Mouse (Mus musculus) limb, embryonic 11.5 days (tissue): ENCODE measurements around the gene Ttll11. TPM values are rescaled to one million over a fixed set of nuclear protein-coding genes. Genes with fewer than 3 reads are reported as not detected.
A peak's percentile ranks its signal among the peaks of the same experiment; 100 is the strongest.

ENCODE experiments used
- ATAC-seq: fragments of 200-750 bp; cut with Nextera tagmentation; 2 replicates; pipeline ENCODE4 v1.8.0; 2017; ENCODE audit warnings: low read depth; ENCODE audit not compliant: insufficient number of reproducible peaks, low FRiP score, low TSS enrichment
- DNase-seq: peaks from one replicate; pipeline ENCODE4 v3.0.0-alpha.2; 2015; ENCODE audit warnings: low spot score
- H3K27ac ChIP-seq: fragments of 300-500 bp; sonication (generic); replicated peaks from 2 replicates; pipeline ENCODE4 v1.5.1; 2014; ENCODE audit warnings: low read depth, mild to moderate bottlenecking, low read length
- H3K27me3 ChIP-seq: fragments of 300-500 bp; sonication (generic); 2 replicates; pipeline ENCODE4 v1.6.1; 2014; ENCODE audit warnings: mild to moderate bottlenecking, low read length, mixed read lengths; ENCODE audit not compliant: control insufficient read depth, insufficient read depth
- H3K36me3 ChIP-seq: fragments of 300-500 bp; sonication (generic); 2 replicates; pipeline ENCODE4 v1.6.1; 2014; ENCODE audit warnings: mild to moderate bottlenecking, low read length, moderate library complexity, mixed read lengths; ENCODE audit not compliant: control insufficient read depth, insufficient read depth
- H3K4me1 ChIP-seq: fragments of 300-500 bp; sonication (generic); 2 replicates; pipeline ENCODE4 v1.6.1; 2014; ENCODE audit warnings: low read length, mixed read lengths; ENCODE audit not compliant: control insufficient read depth, insufficient read depth
- H3K4me2 ChIP-seq: fragments of 300-500 bp; sonication (generic); 2 replicates; pipeline ENCODE4 v1.6.1; 2014; ENCODE audit warnings: low read depth, mild to moderate bottlenecking, moderate library complexity; ENCODE audit not compliant: severe bottlenecking
- H3K4me3 ChIP-seq: fragments of 300-500 bp; sonication (generic); 2 replicates; pipeline ENCODE4 v1.5.1; 2014; ENCODE audit warnings: low read depth, low read length
- H3K9ac ChIP-seq: fragments of 300-500 bp; sonication (generic); 2 replicates; pipeline ENCODE4 v1.6.1; 2014; ENCODE audit warnings: mild to moderate bottlenecking, low read length
- H3K9me3 ChIP-seq: fragments of 300-500 bp; sonication (generic); 2 replicates; pipeline ENCODE4 v1.6.1; 2016; ENCODE audit warnings: low read length; ENCODE audit not compliant: control insufficient read depth
- WGBS: fragments of 180-500 bp; shearing (Covaris S2); extraction: QIAGEN DNeasy Blood & Tissue Kit; methylation state at CpG from one replicate; pipeline ENCODE4 v1.1.7; 2014; 5-methylcytosine and 5-hydroxymethylcytosine counted together
- polyA plus RNA-seq: library from polyadenylated mRNA; unstranded; fragments of >200 nt; fragmentation: Nextera tagmentation; extraction: Ambion mirVana; gene quantifications from 2 replicates; pipeline ENCODE4 v1.2.1, GENCODE M21; 2014

The Ttll11 gene
- polyA plus RNA-seq, 1 experiment from 2014 or later = 0.97 TPM

DNA sequence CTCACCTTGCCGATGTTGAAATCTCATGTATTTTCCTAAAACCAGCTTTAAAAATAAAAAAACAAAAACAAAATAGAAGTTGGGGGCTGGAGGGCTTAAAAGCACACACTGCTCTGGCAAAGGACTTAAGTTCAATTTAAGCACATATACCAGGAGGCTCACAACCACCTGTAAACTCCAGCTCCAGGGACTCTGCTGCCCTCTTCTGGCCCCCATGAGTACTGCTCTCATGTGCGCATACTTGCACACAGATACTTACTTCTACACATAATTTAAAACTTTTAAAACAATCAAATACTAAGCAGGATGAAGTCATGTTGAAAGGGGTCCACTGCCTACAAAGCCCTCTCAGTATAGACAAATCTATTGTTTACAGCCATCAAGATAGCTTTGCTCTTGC lies 244.7 kb downstream of the Ttll11 start:
- DNase-seq = no peak
- no peak for ATAC-seq
- Histone ChIP-seq H3K9me3 (no peaks in the 10 kb centered on the region), H3K4me1 (peaks cover 17% of the 10 kb centered on the region), H3K4me2 (no peak overlapping the region), H3K36me3 (no peaks in the 10 kb centered on the region), H3K27me3 (no peaks in the 10 kb centered on the region), H3K27ac (no peak overlapping the region), H3K4me3 (no peak overlapping the region), H3K9ac (no peak overlapping the region)
- 95% methylated on average over 2 of the region's 2 CpGs for WGBS

DNA sequence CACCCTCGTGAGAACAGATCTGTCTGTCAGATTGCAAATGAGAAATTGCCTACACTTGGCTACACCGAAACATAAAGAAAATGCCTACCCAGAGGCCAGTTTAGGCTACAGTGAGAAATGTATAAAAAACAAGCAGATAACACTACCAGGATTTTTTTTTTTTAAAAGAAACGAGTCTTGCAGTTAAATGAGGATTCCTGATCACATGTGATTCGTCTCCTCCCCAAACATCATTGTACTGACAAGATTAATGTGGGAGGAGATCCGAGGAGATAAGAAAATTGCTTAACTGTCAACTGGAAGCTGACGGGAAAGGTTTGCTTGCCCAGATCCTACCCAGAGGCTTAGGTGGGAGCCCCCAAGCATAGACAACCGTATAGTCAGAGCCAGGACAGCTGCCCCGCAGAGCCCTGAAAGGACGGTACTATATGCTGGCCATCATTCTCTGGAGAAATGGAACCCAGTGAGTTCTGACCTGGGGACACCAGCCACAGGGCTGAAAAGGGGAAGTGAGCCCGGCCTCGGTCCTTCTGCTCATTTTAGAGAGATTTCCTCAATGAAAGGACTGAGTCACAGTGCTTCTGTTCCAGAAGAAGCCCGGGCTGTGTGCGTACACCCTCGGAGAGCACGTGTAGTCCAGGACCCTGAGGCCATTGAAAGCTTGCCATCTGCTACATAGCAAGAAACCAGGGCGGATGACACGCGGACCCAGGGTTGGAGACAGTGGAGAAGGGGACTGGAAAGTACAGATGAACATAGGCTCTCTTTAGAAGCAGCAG lies 247.9 kb downstream of the Ttll11 start:
- no peaks in the 10 kb centered on the region for H3K9me3 ChIP-seq
- H3K36me3 ChIP-seq = peaks cover 9% of the 10 kb centered on the region; the same call in 1 of the 2 replicates
- DNase-seq = no peak

DNA sequence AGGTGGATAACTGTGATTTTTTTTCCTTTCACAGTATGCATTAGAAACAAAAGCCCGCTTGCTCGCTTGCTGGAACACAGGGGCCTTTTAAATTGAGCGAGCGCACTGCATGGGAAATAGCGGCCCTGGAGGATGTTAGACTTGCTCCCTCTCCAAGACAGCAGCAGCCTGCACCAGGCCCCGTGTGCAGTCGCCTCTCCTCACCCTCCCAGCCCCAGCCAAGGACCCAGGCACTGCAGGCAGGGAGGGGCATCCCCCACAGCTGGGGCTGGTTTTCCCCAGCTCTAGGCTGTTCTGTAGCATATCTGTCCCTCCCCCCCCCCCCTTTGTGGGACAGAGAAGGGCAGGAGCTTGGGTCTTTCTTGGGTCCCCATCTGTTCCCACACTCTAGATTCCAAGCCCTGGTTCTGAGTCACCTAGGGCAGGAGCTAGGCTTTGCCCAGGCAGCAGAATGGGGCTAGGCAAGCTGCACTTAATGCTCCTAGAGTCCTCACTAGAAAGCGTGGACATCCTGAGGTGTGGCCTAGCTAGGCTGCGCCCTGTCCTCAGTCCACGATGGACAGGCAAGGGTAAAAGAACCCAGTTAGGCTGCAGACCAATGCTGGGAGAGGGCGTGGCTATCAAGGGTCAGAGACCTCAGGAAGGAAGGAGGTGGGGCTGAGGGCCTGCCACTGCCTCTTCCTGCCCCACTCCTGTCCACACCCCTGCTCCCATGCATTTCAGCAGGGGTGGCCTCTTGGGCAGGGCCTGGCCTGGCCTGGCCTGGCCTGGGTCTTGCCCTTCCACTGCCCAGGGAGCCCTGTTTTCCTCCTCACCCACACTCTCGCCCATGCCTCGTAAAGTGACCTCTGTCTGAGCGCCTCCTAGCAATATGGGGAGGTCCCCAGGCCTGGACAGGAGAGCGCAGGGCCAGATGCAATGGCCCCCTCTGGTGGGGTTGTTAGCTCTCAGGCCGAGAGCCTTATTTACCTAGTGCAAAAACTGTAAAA lies 250.3 kb downstream of the Ttll11 start:
- Histone ChIP-seq H3K4me1 (peaks cover 2% of the 10 kb centered on the region; the same call in 1 of the 2 replicates), H3K4me3 (no peak overlapping the region), H3K27ac (0 out of 2 replicates have a peak overlapping the region, but pooled peaks have one; percentile 23), H3K9me3 (no peaks in the 10 kb centered on the region), H3K27me3 (no peaks in the 10 kb centered on the region), H3K4me2 (no peak overlapping the region), H3K9ac (no peak overlapping the region), H3K36me3 (peaks cover 12% of the 10 kb centered on the region; the same call in 1 of the 2 replicates)
- 39% methylated on average over 16 of the region's 16 CpGs for WGBS
- DNase-seq = peak; percentile 53
- peak; percentile 58; the same call in 1 of the 2 replicates for ATAC-seq

More for the DNA sequence above, 247.9 kb downstream of the Ttll11 start:
- Histone ChIP-seq H3K9ac (no peak overlapping the region), H3K27ac (no peak overlapping the region), H3K4me3 (no peak overlapping the region), H3K27me3 (no peaks in the 10 kb centered on the region), H3K4me1 (peaks cover 2% of the 10 kb centered on the region; the same call in 1 of the 2 replicates), H3K4me2 (no peak overlapping the region)
- WGBS = 75% methylated on average over 18 of the region's 18 CpGs
- no peak for ATAC-seq

DNA sequence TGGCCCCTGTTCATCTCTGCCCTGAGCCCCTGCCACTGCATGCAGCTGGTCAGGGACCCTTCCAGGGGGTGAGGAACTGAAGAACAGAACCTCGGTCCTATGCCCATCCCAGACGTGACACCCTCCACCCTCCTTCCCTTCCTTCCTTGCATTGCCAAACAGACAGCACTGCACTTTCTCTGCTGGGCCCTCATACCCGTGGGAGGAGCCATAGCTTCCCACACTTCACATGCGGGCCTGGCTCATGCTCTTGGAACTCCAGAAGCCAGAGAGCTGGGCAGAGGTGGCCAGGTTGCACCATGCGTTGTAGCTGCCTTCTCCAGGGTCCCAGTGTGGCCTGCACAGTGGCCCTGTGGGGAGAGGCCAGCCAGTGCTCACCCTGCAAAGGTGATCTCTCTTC lies 251.1 kb downstream of the Ttll11 start:
- ATAC-seq (no peak), DNase-seq (no peak)
- Histone ChIP-seq H3K4me2 (no peak overlapping the region), H3K36me3 (peaks cover 14% of the 10 kb centered on the region; the same call in 1 of the 2 replicates), H3K9me3 (no peaks in the 10 kb centered on the region), H3K27ac (no peak overlapping the region), H3K4me3 (no peak overlapping the region), H3K4me1 (peaks cover 2% of the 10 kb centered on the region; the same call in 1 of the 2 replicates), H3K27me3 (no peaks in the 10 kb centered on the region), H3K9ac (no peak overlapping the region)
- WGBS = 40% methylated on average over 5 of the region's 5 CpGs

DNA sequence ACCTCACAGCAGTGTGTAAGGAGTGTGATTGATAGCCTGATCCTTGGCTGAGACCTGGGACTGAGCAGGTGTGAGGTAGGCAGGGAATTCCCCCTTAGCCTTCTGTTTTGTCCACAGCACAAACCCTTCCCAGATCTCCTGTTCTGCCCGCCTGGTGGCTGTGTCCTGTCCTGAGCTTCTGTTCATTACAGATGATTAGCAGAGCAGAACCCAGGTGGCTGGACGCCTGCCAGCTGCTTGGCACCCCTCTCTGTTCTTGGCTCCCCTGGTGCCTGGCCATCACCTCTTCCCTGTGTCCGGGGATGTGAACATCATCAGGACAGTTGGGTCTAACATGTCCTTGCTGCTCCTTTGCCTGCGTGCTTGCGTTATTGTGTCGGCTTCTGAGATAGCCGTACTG lies 256.0 kb downstream of the Ttll11 start:
- no peak overlapping the region for H3K27ac ChIP-seq
- 91% methylated on average over 7 of the region's 7 CpGs for WGBS
- H3K4me1 ChIP-seq = no peaks in the 10 kb centered on the region
- DNase-seq (no peak), ATAC-seq (no peak)
- H3K27me3 ChIP-seq = no peaks in the 10 kb centered on the region
- H3K9ac ChIP-seq = no peak overlapping the region
- H3K4me2 ChIP-seq = no peak overlapping the region
- H3K9me3 ChIP-seq = no peaks in the 10 kb centered on the region
- H3K36me3 ChIP-seq = peaks cover 32% of the 10 kb centered on the region; the same call in 1 of the 2 replicates
- H3K4me3 ChIP-seq = no peak overlapping the region

DNA sequence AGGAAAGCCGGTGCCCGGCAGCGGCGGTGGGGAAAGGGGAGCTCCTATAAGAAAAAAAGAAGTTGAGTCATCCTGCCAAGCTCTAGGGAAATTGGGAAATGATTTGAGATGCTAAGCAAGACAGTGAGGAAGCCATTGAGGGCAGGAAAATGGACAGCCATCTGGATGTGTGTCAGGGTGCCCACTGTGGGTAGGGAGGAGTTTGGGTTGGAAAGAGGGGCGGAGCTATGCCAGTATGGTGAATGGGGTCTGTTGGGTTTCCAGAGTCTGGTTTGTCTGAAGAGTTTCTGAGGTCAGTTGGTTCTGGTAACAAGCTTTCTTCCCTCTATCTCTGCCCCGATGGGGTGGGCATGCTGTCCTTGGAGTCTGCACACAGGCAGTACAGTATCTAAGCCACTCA lies 256.4 kb downstream of the Ttll11 start:
- Histone ChIP-seq H3K4me1 (no peaks in the 10 kb centered on the region), H3K4me2 (no peak overlapping the region), H3K27me3 (no peaks in the 10 kb centered on the region), H3K9me3 (no peaks in the 10 kb centered on the region), H3K9ac (no peak overlapping the region), H3K27ac (no peak overlapping the region), H3K36me3 (peaks cover 34% of the 10 kb centered on the region; the same call in 1 of the 2 replicates), H3K4me3 (no peak overlapping the region)
- DNase-seq (no peak), ATAC-seq (no peak)
- 96% methylated on average over 6 of the region's 6 CpGs for WGBS

DNA sequence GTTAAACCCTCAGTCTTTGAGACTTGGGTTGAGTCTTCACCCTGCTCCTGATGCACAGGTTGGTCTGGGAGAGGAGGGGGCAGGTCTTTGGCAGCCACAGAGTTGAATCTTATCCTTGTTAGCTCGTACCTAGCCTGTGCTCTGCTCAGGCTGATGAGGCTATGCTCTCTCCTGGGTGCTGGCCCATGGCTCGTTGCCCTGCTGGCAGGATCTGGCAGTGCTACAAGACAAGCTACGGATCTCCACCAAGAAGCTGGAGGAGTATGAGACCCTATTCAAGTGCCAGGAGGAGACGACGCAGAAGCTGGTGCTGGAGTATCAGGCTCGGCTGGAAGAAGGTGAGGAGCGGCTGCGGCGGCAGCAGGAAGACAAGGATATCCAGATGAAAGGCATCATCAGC lies 256.9 kb downstream of the Ttll11 start:
- H3K4me1 ChIP-seq = no peaks in the 10 kb centered on the region
- WGBS = 93% methylated on average over 9 of the region's 9 CpGs

DNA sequence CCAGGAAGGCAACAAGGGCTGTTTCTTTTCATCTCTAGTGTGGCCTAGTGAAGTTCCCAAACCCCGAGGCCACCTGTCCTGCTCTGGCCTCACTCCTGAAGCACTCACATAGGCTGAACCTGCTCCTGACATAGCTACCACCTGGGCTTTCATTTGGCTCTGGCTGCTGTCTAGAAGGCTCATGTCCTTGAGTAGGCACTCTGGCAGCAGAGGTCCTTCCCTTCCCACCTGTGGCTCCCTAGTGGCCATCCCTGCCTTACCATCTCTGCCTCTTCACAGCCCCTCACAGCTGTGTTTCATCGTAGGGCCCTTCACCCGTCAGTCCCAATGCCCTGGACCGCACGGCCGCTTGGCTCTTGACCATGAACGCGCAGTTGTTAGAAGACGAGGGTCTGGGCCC lies 258.8 kb downstream of the Ttll11 start:
- H3K9ac ChIP-seq = no peak overlapping the region
- no peak for DNase-seq
- H3K9me3 ChIP-seq = no peaks in the 10 kb centered on the region
- H3K4me1 ChIP-seq = no peaks in the 10 kb centered on the region
- H3K4me2 ChIP-seq = no peak overlapping the region
- no peak overlapping the region for H3K27ac ChIP-seq
- peaks cover 31% of the 10 kb centered on the region; the same call in 1 of the 2 replicates for H3K36me3 ChIP-seq
- no peaks in the 10 kb centered on the region for H3K27me3 ChIP-seq
- 93% methylated on average over 9 of the region's 9 CpGs for WGBS
- ATAC-seq = no peak
- H3K4me3 ChIP-seq = no peak overlapping the region

More for the DNA sequence above, 256.9 kb downstream of the Ttll11 start:
- Histone ChIP-seq H3K27ac (no peak overlapping the region), H3K4me2 (no peak overlapping the region), H3K36me3 (peaks cover 34% of the 10 kb centered on the region; the same call in 1 of the 2 replicates), H3K9ac (no peak overlapping the region), H3K27me3 (no peaks in the 10 kb centered on the region), H3K9me3 (no peaks in the 10 kb centered on the region), H3K4me3 (no peak overlapping the region)
- DNase-seq = no peak
- no peak for ATAC-seq
